Mouse (Mus musculus): ENCODE measurements around the gene Olfr825.

GRCm38 (mm10) chr10:130166666-130167065, at the start of gene Olfr825:
- TF ChIP-seq CTCF (conservative IDR thresholded peaks at IDR 0.05; ENCODE audit: low read length) (no peak), NANOG (IDR thresholded peaks at IDR 0.05; ENCODE audit: borderline replicate concordance, low read length) (no peak), POU5F1 (IDR thresholded peaks at IDR 0.05; ENCODE audit: borderline replicate concordance, low read length) (no peak)
